Mouse (Mus musculus): Measurements from ENCODE around the gene Srsf2. TPM values are rescaled to one million over a fixed set of nuclear protein-coding genes. Genes with fewer than 3 reads are reported as not detected.
"Not testable (repeated sequence)": the region's sequence is repeated elsewhere in the genome, so short reads cannot be mapped to it uniquely, and the experiment has no call there.

Gene Srsf2
- 100 to 1,000 TPM; 150 to 158 TPM for total RNA-seq (2021)
- long read RNA-seq, experiment 1, transcript Srsf2-201 (3 exons, 1,899 nt): major isoform, 78 of 139 reads
- long read RNA-seq, experiment 1, partial matches to known transcripts: 33 of 139 reads
- long read RNA-seq, experiment 1, other reads (novel, unspliced or antisense): 24 of 139 reads
- long read RNA-seq, experiment 2, transcript Srsf2-201 (3 exons, 1,899 nt): major isoform, 55 of 109 reads
- long read RNA-seq, experiment 2, partial matches to known transcripts: 28 of 109 reads
- long read RNA-seq, experiment 2, other reads (novel, unspliced or antisense): 23 of 109 reads

- Histone ChIP-seq H3K4me3 (peak within 1 kb of the TSS; percentile 78), H3K27ac (peak within 1 kb of the TSS; percentile 96)
- TF ChIP-seq CTCF (IDR thresholded peaks at IDR 0.05): no peak
- intact Hi-C loops (cut with DNase I): loop anchor here (1.0 kb wide), 1 partner anchor 10 kb away; the partner anchor contains the start of genes Jmjd6 and Mettl23
- DNase-seq (ENCODE audit: extremely low spot score in 1 of 2, low spot score in 2 of 2): peak; percentile 98
Measured at GRCm38 (mm10) chr11:116852891-116853511, at the start of gene Srsf2. Srsf2 (minus strand) TSS chr11:116853094.

GRCm38 (mm10) chr11:116902588-116902987, 49.7 kb upstream of the Srsf2 start:
- DNase-seq (ENCODE audit: extremely low spot score in 1 of 2, low spot score in 2 of 2); H3K27ac ChIP-seq; intact Hi-C loops (cut with DNase I); H3K4me3 ChIP-seq: not testable (repeated sequence)

GRCm38 (mm10) chr11:116899247-116899646, 46.4 kb upstream of the Srsf2 start:
- H3K4me3 ChIP-seq: no peak overlapping the region
- intact Hi-C loops (cut with DNase I): no loop called here
- DNase-seq (ENCODE audit: extremely low spot score in 1 of 2, low spot score in 2 of 2): no peak
- H3K27ac ChIP-seq: no peak overlapping the region
- no peak for TF ChIP-seq CTCF (IDR thresholded peaks at IDR 0.05)

GRCm38 (mm10) chr11:116895402-116895801, 42.5 kb upstream of the Srsf2 start:
- TF ChIP-seq CTCF (IDR thresholded peaks at IDR 0.05): no peak
- intact Hi-C loops (cut with DNase I): no loop called here
- H3K4me3 ChIP-seq: no peak overlapping the region
- no peak for DNase-seq (ENCODE audit: extremely low spot score in 1 of 2, low spot score in 2 of 2)
- no peak overlapping the region for H3K27ac ChIP-seq

- intact Hi-C loops (cut with DNase I): loop anchor here (5.0 kb wide), 1 partner anchor 289 kb away; no protein-coding TSS in a partner anchor
- no peak for DNase-seq (ENCODE audit: extremely low spot score in 1 of 2, low spot score in 2 of 2)
- TF ChIP-seq CTCF (IDR thresholded peaks at IDR 0.05): peak; percentile 12; the same call in 1 of the 2 replicates
Measured at GRCm38 (mm10) chr11:116893532-116894442, 40.9 kb upstream of the Srsf2 start.

GRCm38 (mm10) chr11:116887136-116887535, 34.2 kb upstream of the Srsf2 start:
- DNase-seq (ENCODE audit: extremely low spot score in 1 of 2, low spot score in 2 of 2): no peak
- H3K27ac ChIP-seq: no peak overlapping the region
- TF ChIP-seq CTCF (IDR thresholded peaks at IDR 0.05): no peak

More at GRCm38 (mm10) chr11:116893532-116894442, 40.9 kb upstream of the Srsf2 start:
- H3K27ac ChIP-seq: no peak overlapping the region
- H3K4me3 ChIP-seq: no peak overlapping the region

GRCm38 (mm10) chr11:116885275-116886151, 32.6 kb upstream of the Srsf2 start:
- peak; percentile 80 to 81 for DNase-seq (ENCODE audit: extremely low spot score in 1 of 2, low spot score in 2 of 2)

More at GRCm38 (mm10) chr11:116887136-116887535, 34.2 kb upstream of the Srsf2 start:
- H3K4me3 ChIP-seq: no peak overlapping the region
- intact Hi-C loops (cut with DNase I): no loop called here

GRCm38 (mm10) chr11:116884061-116884460, 31.2 kb upstream of the Srsf2 start:
- H3K4me3 ChIP-seq: no peak overlapping the region
- intact Hi-C loops (cut with DNase I): loop anchor here (5.0 kb wide), 1 partner anchor 33 kb away; the partner anchor contains the start of gene Mgat5b
- no peak for TF ChIP-seq CTCF (IDR thresholded peaks at IDR 0.05)
- no peak for DNase-seq (ENCODE audit: extremely low spot score in 1 of 2, low spot score in 2 of 2)
- no peak overlapping the region for H3K27ac ChIP-seq

More at GRCm38 (mm10) chr11:116885275-116886151, 32.6 kb upstream of the Srsf2 start:
- intact Hi-C loops (cut with DNase I): loop anchor here (1.0 kb wide), 1 partner anchor 172 kb away; no protein-coding TSS in a partner anchor
- peak overlapping the region; percentile 32 for H3K4me3 ChIP-seq
- H3K27ac ChIP-seq: no peak overlapping the region
- peak; percentile 97 for TF ChIP-seq CTCF (IDR thresholded peaks at IDR 0.05)

GRCm38 (mm10) chr11:116882446-116882845, 29.6 kb upstream of the Srsf2 start:
- TF ChIP-seq CTCF (IDR thresholded peaks at IDR 0.05): no peak
- DNase-seq (ENCODE audit: extremely low spot score in 1 of 2, low spot score in 2 of 2): no peak
- no peak overlapping the region for H3K27ac ChIP-seq
- H3K4me3 ChIP-seq: no peak overlapping the region
- intact Hi-C loops (cut with DNase I): loop anchor here (5.0 kb wide), 1 partner anchor 35 kb away; the partner anchor contains the start of gene Mgat5b

GRCm38 (mm10) chr11:116881440-116881839, 28.5 kb upstream of the Srsf2 start:
- intact Hi-C loops (cut with DNase I): loop anchor here (5.0 kb wide), 1 partner anchor 36 kb away; the partner anchor contains the start of gene Mgat5b
- no peak for DNase-seq (ENCODE audit: extremely low spot score in 1 of 2, low spot score in 2 of 2)
- Histone ChIP-seq H3K4me3 (no peak overlapping the region), H3K27ac (no peak overlapping the region)
- TF ChIP-seq CTCF (IDR thresholded peaks at IDR 0.05): no peak
